Mouse (Mus musculus): Measurements from ENCODE around the gene Klc1.

GRCm38 (mm10) chr12:111827556-111827955, 68.9 kb downstream of the Klc1 start:
- TF ChIP-seq GATA1 (IDR thresholded peaks at IDR 0.05; ENCODE audit: borderline replicate concordance, low read length) (no peak), FLI1 (IDR thresholded peaks at IDR 0.05; ENCODE audit: low read length) (no peak)
